In the genomic region with DNA sequence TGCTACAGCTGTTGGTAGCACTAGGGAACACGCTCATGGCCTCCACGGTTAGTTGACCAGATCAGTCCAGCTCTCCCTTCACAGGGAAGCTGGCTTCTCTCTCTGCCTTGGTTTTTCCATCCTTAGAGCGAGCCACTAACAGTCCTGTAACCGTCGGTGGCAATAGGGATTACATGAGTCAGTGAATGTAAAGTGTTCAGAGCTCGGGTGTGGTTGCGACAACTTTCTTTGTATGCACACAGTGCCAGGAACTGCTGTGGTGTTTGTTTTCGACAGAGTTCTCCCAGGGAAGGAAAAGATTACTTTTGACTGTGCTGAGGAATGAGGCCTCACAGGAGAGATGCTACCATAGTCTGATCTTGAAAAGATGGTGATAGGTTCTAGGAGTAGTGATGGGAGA, we compare ENCODE assay signal across 19 mouse cellular contexts. TPM values are rescaled to one million over a fixed set of nuclear protein-coding genes. Genes with fewer than 3 reads are reported as not detected.
"Had no signal": no experiment of that assay in that cellular context is flagged by ENCODE, and none has a peak within 500 bp of the region (broad histone marks: within the 10 kb centered on the region; RNA-seq: fewer than 3 reads in every experiment).

No protein-coding gene starts in this region.

- DNase-seq: kidney, adult 2 months; kidney, postnatal 4 days; liver; liver, embryonic 13.5 days; liver, postnatal 0 days; lung, postnatal 36 days; thymus, postnatal 4 days had no signal

- ATAC-seq: intestine, embryonic 15.5 days; liver, postnatal 0 days; midbrain, embryonic 15.5 days had no signal

- H3K4me2 ChIP-seq: intestine, embryonic 15.5 days; liver, embryonic 13.5 days; lung, embryonic 15.5 days; midbrain, embryonic 15.5 days; neural tube, embryonic 13.5 days had no signal

- H3K9ac ChIP-seq: intestine, embryonic 15.5 days; liver, embryonic 13.5 days; liver, postnatal 0 days; lung, embryonic 15.5 days; midbrain, embryonic 15.5 days; neural tube, embryonic 13.5 days had no signal

- H3K9me3 ChIP-seq: intestine, embryonic 15.5 days; liver, embryonic 13.5 days; lung, embryonic 15.5 days; midbrain, embryonic 15.5 days; neural tube, embryonic 13.5 days had no signal

- H3K27me3 ChIP-seq: intestine, embryonic 15.5 days; lung, embryonic 15.5 days; midbrain, embryonic 15.5 days; neural tube, embryonic 13.5 days had no signal

- H3K36me3 ChIP-seq: intestine, embryonic 15.5 days; liver, embryonic 13.5 days; lung, embryonic 15.5 days; midbrain, embryonic 15.5 days; neural tube, embryonic 13.5 days had no signal

- H3K27ac ChIP-seq: intestine, embryonic 15.5 days; kidney, postnatal 0 days; layer of hippocampus, adult 2 months; liver, embryonic 13.5 days; lung, embryonic 15.5 days; midbrain, embryonic 15.5 days; neural tube, embryonic 13.5 days had no signal

- H3K4me3 ChIP-seq: intestine, embryonic 15.5 days; layer of hippocampus, adult 2 months; liver, embryonic 13.5 days; lung, embryonic 15.5 days; midbrain, embryonic 15.5 days; neural tube, embryonic 13.5 days had no signal

RNA-seq across cellular contexts. Expression of a gene that starts 29.5 kb away (rescaled TPM):
- total RNA-seq: layer of hippocampus, adult 2 months; layer of hippocampus, postnatal 10 days; left cerebral cortex, postnatal 10 days; megakaryocyte progenitor cell, adult 5-6 weeks had no signal
- polyA plus RNA-seq: kidney, adult 2 months; limb, embryonic 11.5 days; liver, embryonic 13.5 days; liver, postnatal 0 days; lung, embryonic 15.5 days; neural tube, embryonic 13.5 days; spleen, adult 2 months; thymus, postnatal 0 days had no signal
